Mouse (Mus musculus): ENCODE data around the gene Coq7. TPM values are rescaled to one million over a fixed set of nuclear protein-coding genes. Genes with fewer than 3 reads are reported as not detected.

Gene Coq7
- polyA plus RNA-seq, 1 experiment from 2014 or later, result 136 TPM

DNA sequence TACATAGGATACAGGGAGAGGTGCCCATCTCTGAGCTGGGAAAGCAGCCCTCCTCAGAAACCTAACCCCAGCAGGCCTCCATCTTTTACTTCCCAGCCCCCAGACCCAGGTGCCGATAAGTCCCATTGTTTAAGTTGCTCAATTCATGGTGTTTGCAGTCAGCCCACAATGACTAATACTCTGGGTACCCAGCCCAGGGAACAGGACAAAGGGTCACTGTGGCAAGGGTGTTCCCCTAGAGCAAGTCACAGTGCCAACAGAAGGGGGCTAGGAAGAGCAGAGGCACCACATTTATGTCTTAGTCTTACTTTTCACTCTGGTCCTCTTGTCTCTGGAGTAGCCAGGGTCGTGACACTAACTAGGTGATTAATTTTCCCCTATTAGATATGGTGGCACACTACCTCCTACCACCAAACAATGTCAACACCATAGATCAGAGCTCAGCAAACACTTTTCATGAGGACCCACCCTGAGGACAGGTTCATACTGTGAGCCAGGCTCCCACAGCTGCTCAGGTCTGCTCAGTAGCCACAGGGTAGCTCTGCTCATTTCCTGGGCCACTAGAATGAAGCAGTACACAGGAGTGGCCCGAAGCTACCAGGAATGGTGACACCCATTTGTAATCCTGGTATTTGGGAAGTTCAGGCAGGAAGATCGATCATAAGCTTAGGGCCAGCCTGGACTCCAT is 38.1 kb downstream of the Coq7 start:
- Histone ChIP-seq H3K9ac (no peak overlapping the region), H3K9me3 (replicated peaks) (no peaks in the 10 kb centered on the region), H3K27ac (no peak overlapping the region), H3K4me1 (peaks cover 22% of the 10 kb centered on the region), H3K4me2 (no peak overlapping the region), H3K4me3 (replicated peaks) (no peak overlapping the region), H3K27me3 (peaks cover 20% of the 10 kb centered on the region), H3K36me3 (no peaks in the 10 kb centered on the region)
- 84% methylated on average over 4 of the region's 4 CpGs for WGBS
- ATAC-seq (replicated peaks; ENCODE audit: low FRiP score), result no peak

DNA sequence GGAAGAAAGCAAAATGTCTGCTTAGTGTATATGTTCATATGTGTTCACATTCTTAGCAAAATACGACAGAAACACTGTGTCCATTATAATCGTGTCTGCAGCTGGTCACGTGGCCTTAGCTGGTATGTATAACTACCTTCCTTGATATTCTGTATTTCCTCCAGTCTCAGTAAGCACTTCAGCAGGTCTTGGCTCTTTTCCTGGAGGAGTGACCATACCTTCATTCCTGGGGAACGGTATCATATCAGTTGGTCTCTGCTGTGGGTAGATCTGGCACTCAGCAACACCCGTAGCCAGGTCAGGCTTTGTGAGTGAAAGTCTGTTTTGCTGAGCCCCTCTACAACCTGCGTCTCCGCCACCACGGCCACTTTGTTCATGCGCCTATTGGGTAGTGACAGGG is 39.3 kb downstream of the Coq7 start:
- Histone ChIP-seq H3K4me3 (replicated peaks) (no peak overlapping the region), H3K36me3 (no peaks in the 10 kb centered on the region), H3K9me3 (replicated peaks) (no peaks in the 10 kb centered on the region), H3K4me2 (no peak overlapping the region), H3K27me3 (peaks cover 27% of the 10 kb centered on the region), H3K27ac (no peak overlapping the region), H3K4me1 (peaks cover 33% of the 10 kb centered on the region), H3K9ac (no peak overlapping the region)
- WGBS, result 90% methylated on average over 9 of the region's 9 CpGs
- ATAC-seq (replicated peaks; ENCODE audit: low FRiP score), result no peak

DNA sequence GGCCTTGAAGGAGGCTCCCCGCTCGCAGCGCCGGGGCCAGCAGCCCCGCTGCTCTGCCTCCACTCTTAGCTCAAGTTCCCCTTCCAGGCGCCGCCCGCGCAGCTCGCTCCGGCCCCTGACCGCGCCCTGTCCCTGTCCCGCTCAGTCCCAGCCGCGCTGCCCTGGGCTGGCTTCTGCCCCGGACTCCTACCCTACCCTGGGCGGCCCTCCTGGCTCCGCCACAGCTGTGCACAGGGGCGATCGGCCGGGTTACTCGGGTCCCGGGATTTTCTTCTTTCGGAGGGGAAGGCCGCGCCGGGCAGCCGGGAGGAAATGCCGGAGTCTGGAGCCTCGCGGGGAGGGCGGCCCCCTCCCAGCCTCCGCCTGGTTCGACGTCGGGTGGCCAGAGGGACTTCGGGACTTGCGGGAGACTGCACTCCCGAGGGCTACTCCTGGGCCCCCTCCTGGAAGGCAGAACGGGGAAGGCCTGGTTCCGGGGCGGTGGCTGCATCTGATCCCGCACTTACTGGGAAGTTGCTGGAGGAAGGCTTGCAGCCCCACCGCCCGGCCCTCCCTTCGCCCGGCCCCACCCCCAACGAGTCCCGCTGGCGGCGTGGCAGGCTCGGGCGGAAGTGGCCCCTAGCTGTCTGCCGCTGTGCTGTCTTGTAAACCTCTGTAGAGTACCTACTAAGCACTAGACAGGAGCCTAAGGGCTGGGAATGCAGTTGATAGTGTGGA is 41.6 kb downstream of the Coq7 start, which contains the start of gene Itpripl2:
Gene Itpripl2, minus strand, starts transcription at position 545 of the 717 bp plus-strand sequence.
- no peaks in the 10 kb centered on the region for H3K36me3 ChIP-seq
- peak within 1 kb of the TSS; percentile 88 for H3K9ac ChIP-seq
- H3K27me3 ChIP-seq, result peaks cover 27% of the 10 kb centered on the region
- peak; percentile 90 for ATAC-seq (replicated peaks; ENCODE audit: low FRiP score)
- under 1% methylated on average over 55 of the region's 55 CpGs for WGBS
- peaks cover 46% of the 10 kb centered on the region for H3K4me1 ChIP-seq
- peak within 1 kb of the TSS; percentile 73 for H3K4me3 ChIP-seq (replicated peaks)
- H3K9me3 ChIP-seq (replicated peaks), result no peaks in the 10 kb centered on the region
- H3K27ac ChIP-seq, result peak within 1 kb of the TSS; percentile 89
- peak within 1 kb of the TSS; percentile 90 for H3K4me2 ChIP-seq

DNA sequence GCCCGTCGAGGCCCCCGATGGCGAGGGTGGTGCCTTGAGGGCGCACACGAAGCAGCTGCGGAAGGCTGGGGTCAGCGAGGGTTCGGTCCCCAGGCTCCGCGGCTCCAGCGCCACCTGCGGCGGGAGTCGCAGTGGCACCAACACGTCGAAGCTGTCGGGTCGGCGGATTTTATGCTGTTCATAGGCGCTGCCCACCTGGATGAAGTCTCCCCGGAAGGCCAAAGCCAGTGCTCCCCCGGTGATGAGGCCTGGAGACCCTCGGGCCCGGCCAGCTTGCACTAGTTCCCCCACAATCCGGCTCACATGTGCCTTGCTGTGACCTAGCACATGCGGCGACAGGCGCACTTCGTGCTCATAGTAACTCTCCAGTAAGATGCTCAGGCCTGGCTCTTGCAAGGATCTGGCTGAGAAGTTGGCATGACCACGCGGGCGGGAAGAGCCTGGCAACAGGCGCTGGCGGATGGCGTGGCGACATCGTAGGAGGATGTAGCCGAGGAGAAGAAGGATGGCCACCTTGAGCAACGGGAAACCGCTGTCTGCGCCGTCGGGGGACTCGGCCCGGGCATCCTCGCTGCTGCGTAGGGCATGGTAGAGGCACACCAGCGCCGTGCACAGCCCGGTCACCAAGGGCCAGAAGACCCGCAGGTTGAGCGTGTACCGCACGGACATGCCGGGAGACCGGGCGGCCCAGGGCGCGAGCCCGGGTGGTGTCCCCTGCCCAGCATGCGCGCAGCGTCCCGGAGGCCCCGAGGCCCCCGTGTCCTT is 42.3 kb downstream of the Coq7 start:
- H3K27me3 ChIP-seq, result peaks cover 27% of the 10 kb centered on the region
- peak; percentile 40 for ATAC-seq (replicated peaks; ENCODE audit: low FRiP score)
- H3K9ac ChIP-seq, result peak overlapping the region; percentile 88
- WGBS, result 4% methylated on average over 66 of the region's 67 CpGs
- H3K4me3 ChIP-seq (replicated peaks), result peak overlapping the region; percentile 73
- H3K27ac ChIP-seq, result peak overlapping the region; percentile 89
- H3K4me1 ChIP-seq, result peaks cover 46% of the 10 kb centered on the region
- no peaks in the 10 kb centered on the region for H3K9me3 ChIP-seq (replicated peaks)
- peak overlapping the region; percentile 90 for H3K4me2 ChIP-seq
- no peaks in the 10 kb centered on the region for H3K36me3 ChIP-seq

DNA sequence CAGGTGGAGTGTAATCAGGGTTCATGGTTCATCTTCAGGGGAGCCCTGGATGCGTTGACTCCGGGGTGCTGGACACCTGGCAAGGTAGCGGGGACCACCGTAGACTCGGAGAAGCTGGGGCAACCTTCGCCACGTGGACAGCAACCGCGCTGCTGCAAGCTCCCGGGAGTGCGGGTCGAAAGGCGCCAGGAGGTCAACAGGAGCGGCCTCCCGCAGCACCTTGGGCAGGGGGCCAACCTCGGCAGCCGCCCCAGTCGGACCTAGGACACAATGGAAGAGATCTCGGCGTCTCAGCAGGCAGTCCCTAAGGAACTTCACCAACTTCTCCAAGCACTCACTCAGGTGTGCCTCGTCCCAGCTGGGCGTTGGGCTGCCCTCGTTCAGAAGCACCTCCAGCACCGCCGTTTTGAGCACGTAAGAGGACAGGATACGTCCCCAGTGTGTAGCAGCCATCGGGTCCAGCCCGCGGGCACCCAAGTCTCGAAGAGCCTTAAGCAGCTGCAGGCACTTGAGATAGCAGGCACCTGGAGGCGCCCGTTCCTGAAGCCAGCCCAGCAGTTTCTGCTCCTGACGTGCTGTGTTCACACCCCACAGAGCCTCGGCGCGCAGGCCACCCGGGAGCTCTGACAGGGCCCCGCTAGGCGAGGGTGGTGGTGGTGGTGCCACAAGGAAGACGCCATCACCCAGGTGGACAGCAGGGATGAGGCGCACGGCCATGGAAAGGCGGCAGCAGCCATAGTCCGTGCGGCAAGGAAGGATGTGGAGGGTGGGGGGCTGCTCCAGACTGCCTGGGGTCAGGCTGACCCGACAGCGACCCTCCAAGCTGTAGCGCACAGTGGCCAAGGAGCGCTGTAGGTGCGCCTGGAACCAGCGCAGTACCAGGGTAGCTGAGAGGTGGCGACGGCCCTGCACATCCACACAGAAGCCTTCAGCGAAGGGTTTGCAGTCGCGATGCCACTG is 43.2 kb downstream of the Coq7 start:
- H3K27me3 ChIP-seq, result peaks cover 27% of the 10 kb centered on the region
- H3K4me2 ChIP-seq, result peak overlapping the region; percentile 90
- WGBS, result 32% methylated on average over 57 of the region's 57 CpGs
- H3K27ac ChIP-seq, result no peak overlapping the region
- no peak overlapping the region for H3K9ac ChIP-seq
- ATAC-seq (replicated peaks; ENCODE audit: low FRiP score), result no peak
- H3K36me3 ChIP-seq, result no peaks in the 10 kb centered on the region; the same call in 1 of the 2 replicates
- H3K9me3 ChIP-seq (replicated peaks), result no peaks in the 10 kb centered on the region
- peaks cover 46% of the 10 kb centered on the region for H3K4me1 ChIP-seq
- peak overlapping the region; percentile 73 for H3K4me3 ChIP-seq (replicated peaks)

DNA sequence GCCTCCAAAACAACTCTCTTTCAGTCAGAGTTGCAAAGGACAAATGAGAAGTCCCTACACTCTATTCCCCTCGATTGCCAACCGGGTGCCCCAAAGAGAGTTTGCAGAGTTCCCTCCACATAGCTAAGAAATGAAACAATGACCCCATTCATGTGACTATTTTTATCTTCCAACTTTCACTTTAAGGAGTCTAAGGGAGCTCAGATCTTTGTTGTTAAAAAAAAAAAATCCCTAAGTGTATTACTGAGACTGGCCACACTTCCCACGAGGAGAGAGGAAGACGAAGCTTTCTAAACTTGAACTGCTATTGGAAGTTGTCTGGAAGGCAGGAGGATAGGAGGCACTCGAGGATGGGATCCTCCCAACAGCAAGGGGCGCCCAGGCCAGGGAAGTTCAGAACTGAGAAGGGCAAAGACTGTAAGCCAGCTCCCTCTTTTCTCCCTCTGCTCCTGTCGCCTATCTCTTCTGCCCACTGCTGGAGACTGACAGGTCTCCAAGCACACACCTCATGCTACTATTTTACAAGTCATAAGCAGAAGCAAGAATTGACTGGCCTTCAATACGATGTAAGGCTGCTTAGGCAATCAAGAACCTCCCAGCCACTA is 45.0 kb downstream of the Coq7 start:
- WGBS, result 38% methylated on average over 8 of the region's 8 CpGs
- no peaks in the 10 kb centered on the region for H3K9me3 ChIP-seq (replicated peaks)
- H3K4me1 ChIP-seq, result peaks cover 46% of the 10 kb centered on the region
- H3K27ac ChIP-seq, result no peak overlapping the region
- H3K4me2 ChIP-seq, result peak overlapping the region; percentile 90
- peaks cover 26% of the 10 kb centered on the region for H3K27me3 ChIP-seq
- no peak overlapping the region for H3K9ac ChIP-seq
- peaks cover 4% of the 10 kb centered on the region; the same call in 1 of the 2 replicates for H3K36me3 ChIP-seq
- H3K4me3 ChIP-seq (replicated peaks), result 0 out of 2 replicates have a peak overlapping the region, but pooled peaks have one; percentile 6
- ATAC-seq (replicated peaks; ENCODE audit: low FRiP score), result no peak

DNA sequence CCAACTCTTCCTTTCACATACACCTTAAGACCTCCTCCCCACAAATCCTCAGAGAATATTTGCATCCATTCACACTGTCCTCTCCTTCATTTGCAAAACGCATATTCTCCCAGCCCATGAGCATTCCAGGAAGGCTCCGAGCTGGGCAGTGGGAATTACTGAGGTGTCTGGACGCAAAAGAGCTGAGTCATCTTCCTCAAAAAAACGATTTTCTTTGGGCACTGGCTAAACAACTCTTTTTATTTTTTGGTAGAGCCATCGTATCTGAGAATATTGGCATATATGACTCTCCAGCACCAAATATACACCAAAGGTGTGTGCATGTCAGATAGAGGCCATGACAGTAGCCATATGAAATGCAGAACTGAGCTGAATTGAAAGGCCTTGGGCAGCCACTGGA is 46.2 kb downstream of the Coq7 start:
- H3K9me3 ChIP-seq (replicated peaks), result no peaks in the 10 kb centered on the region
- H3K4me3 ChIP-seq (replicated peaks), result no peak overlapping the region
- H3K27me3 ChIP-seq, result peaks cover 23% of the 10 kb centered on the region
- H3K4me1 ChIP-seq, result peaks cover 43% of the 10 kb centered on the region
- no peak overlapping the region for H3K27ac ChIP-seq
- H3K4me2 ChIP-seq, result no peak overlapping the region
- WGBS, result 63% methylated on average over 5 of the region's 5 CpGs
- ATAC-seq (replicated peaks; ENCODE audit: low FRiP score), result no peak
- no peak overlapping the region for H3K9ac ChIP-seq
- peaks cover 4% of the 10 kb centered on the region; the same call in 1 of the 2 replicates for H3K36me3 ChIP-seq

DNA sequence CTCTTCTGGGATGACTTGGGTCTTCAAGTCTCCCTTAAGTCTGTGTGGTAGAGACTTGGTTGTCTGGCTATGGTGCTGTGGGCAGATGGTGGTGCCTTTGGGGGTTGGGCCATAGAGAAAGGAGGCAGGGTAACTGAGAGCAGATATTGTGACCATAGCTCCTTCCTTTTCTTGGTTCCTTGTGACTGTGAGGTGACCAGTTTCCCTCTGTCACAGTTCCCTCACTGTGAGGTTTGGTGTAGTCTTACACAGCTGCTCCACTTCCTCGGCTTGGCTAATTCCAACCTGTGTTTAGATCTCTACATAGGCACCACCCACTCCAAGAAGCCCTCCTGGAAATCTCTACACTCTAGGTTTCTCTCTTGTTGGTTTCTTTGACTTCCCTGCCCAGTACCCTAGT is 49.2 kb downstream of the Coq7 start:
- Histone ChIP-seq H3K9me3 (replicated peaks) (no peaks in the 10 kb centered on the region), H3K27ac (no peak overlapping the region), H3K27me3 (no peaks in the 10 kb centered on the region), H3K9ac (no peak overlapping the region), H3K36me3 (peaks cover 4% of the 10 kb centered on the region; the same call in 1 of the 2 replicates), H3K4me1 (peaks cover 39% of the 10 kb centered on the region), H3K4me2 (no peak overlapping the region), H3K4me3 (replicated peaks) (no peak overlapping the region)
- ATAC-seq (replicated peaks; ENCODE audit: low FRiP score), result no peak
- 77% methylated on average over 1 of the region's 1 CpGs for WGBS

DNA sequence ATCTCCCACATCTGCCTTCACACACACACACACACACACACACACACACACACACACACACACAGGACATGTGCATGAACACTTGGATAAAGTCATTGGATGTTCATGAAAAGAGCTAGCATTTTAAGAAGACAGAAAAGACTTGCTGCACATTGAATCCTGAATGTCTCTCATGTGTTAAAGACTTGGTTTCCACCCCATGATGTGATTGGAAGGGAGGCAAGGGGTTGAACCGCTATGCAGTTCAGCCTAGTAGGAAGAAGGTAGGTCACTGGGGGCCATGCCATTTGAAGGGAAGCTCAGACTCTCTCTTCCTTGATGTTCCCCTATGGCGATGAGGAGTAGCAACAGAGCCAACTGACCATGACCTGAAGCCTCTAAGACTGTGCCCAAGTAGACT is 51.2 kb downstream of the Coq7 start:
- H3K36me3 ChIP-seq, result peaks cover 4% of the 10 kb centered on the region; the same call in 1 of the 2 replicates
- WGBS, result 67% methylated on average over 2 of the region's 2 CpGs
- H3K4me2 ChIP-seq, result no peak overlapping the region
- H3K4me1 ChIP-seq, result peaks cover 32% of the 10 kb centered on the region
- no peak overlapping the region for H3K27ac ChIP-seq
- no peaks in the 10 kb centered on the region for H3K27me3 ChIP-seq
- no peak for ATAC-seq (replicated peaks; ENCODE audit: low FRiP score)
- H3K4me3 ChIP-seq (replicated peaks), result no peak overlapping the region
- H3K9me3 ChIP-seq (replicated peaks), result no peaks in the 10 kb centered on the region
- H3K9ac ChIP-seq, result no peak overlapping the region

DNA sequence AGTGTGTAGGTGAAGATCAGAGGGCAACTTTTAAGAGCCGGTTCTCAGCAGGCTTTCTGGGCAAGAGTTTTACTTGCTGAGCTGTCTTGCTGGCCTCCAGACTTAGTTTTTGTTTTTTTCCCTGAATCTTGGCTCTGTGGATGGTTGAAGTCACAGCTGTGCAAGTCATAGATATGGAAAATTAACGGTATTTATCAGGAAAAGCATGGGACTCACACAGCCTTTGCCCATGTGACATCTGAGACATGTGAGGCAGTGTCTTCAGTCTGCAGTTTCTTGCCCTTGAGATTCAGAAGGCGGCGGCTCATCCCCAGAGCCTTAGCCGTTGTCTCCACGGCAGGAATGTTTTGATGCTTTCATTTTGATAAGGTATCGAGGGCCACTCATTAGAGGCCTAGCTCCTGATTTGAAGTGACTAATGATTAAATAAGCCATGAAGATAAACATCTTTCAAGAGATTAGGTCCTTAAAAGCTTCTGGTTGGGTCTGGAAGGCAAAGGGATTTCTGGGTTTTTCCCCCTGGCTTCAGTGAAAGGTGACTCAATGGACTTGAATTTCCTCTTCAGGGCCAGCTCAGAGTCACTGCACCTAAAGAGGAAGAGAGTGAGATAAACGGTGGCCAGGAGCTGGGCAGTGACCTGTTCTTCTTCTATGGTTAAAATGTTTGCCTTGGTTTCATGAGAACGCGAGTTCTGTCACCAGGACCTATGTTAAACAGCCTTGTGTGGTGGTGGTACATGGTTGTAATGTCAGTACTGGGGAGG is 51.9 kb downstream of the Coq7 start:
- ATAC-seq (replicated peaks; ENCODE audit: low FRiP score), result no peak
- no peak overlapping the region for H3K27ac ChIP-seq
- no peak overlapping the region for H3K4me2 ChIP-seq
- peaks cover 33% of the 10 kb centered on the region for H3K4me1 ChIP-seq
- no peaks in the 10 kb centered on the region for H3K9me3 ChIP-seq (replicated peaks)
- H3K36me3 ChIP-seq, result peaks cover 4% of the 10 kb centered on the region; the same call in 1 of the 2 replicates
- H3K9ac ChIP-seq, result no peak overlapping the region
- H3K4me3 ChIP-seq (replicated peaks), result no peak overlapping the region
- WGBS, result 72% methylated on average over 10 of the region's 10 CpGs
- no peaks in the 10 kb centered on the region for H3K27me3 ChIP-seq

Data from kidney, embryonic 15.5 days (tissue).